Mouse (Mus musculus): ENCODE results near the gene Kctd2.

Gene Kctd2

GRCm38 (mm10) chr11:115400630-115401391, 19.1 kb upstream of the Kctd2 start:
- DNase-seq (ENCODE audit: low spot score in 2 of 2), result no peak

GRCm38 (mm10) chr11:115403338-115404124, 16.4 kb upstream of the Kctd2 start, which contains the start of gene Mrpl58:
Mrpl58 (plus strand) TSS chr11:115403752.
- DNase-seq (ENCODE audit: low spot score in 2 of 2), result peak; percentile 86 to 87

GRCm38 (mm10) chr11:115405723-115406122, 14.2 kb upstream of the Kctd2 start:
- no peak for DNase-seq (ENCODE audit: low spot score in 2 of 2)

GRCm38 (mm10) chr11:115406858-115407401, 13.0 kb upstream of the Kctd2 start:
- DNase-seq (ENCODE audit: low spot score in 2 of 2), result no peak

- DNase-seq (ENCODE audit: low spot score in 2 of 2), result no peak
These were observed 11.5 kb upstream of the Kctd2 start for GRCm38 (mm10) chr11:115408266-115408920.

- no peak for DNase-seq (ENCODE audit: low spot score in 2 of 2)
These were observed 10.4 kb upstream of the Kctd2 start for GRCm38 (mm10) chr11:115409556-115409955.

- peak; percentile 67 to 71 for DNase-seq (ENCODE audit: low spot score in 2 of 2)
These were observed 635 bp downstream of the Kctd2 start for GRCm38 (mm10) chr11:115420336-115421190.

GRCm38 (mm10) chr11:115421328-115421727, 1.4 kb downstream of the Kctd2 start:
- DNase-seq (ENCODE audit: low spot score in 2 of 2), result no peak

- no peak for DNase-seq (ENCODE audit: low spot score in 2 of 2)
These were observed 2.0 kb downstream of the Kctd2 start for GRCm38 (mm10) chr11:115421972-115422371.

- DNase-seq (ENCODE audit: low spot score in 2 of 2), result no peak
These were observed 3.2 kb downstream of the Kctd2 start for GRCm38 (mm10) chr11:115423091-115423490.

GRCm38 (mm10) chr11:115424666-115425065, 4.7 kb downstream of the Kctd2 start:
- no peak for DNase-seq (ENCODE audit: low spot score in 2 of 2)

- no peak for DNase-seq (ENCODE audit: low spot score in 2 of 2)
These were observed 5.7 kb downstream of the Kctd2 start for GRCm38 (mm10) chr11:115425671-115426070.

- DNase-seq (ENCODE audit: low spot score in 2 of 2), result peak in 1 of 2 experiments; percentile 70
These were observed 7.8 kb downstream of the Kctd2 start for GRCm38 (mm10) chr11:115427482-115428331.

- no peak for DNase-seq (ENCODE audit: low spot score in 2 of 2)
These were observed 9.4 kb downstream of the Kctd2 start for GRCm38 (mm10) chr11:115429307-115429706.

GRCm38 (mm10) chr11:115430561-115430960, 10.6 kb downstream of the Kctd2 start:
- DNase-seq (ENCODE audit: low spot score in 2 of 2), result no peak

GRCm38 (mm10) chr11:115432814-115433213, 12.9 kb downstream of the Kctd2 start:
- no peak for DNase-seq (ENCODE audit: low spot score in 2 of 2)

- no peak for DNase-seq (ENCODE audit: low spot score in 2 of 2)
These were observed 13.4 kb downstream of the Kctd2 start for GRCm38 (mm10) chr11:115433342-115433741.

- no peak for DNase-seq (ENCODE audit: low spot score in 2 of 2)
These were observed 15.8 kb downstream of the Kctd2 start for GRCm38 (mm10) chr11:115435596-115436337.

- no peak for DNase-seq (ENCODE audit: low spot score in 2 of 2)
These were observed 17.7 kb downstream of the Kctd2 start for GRCm38 (mm10) chr11:115437571-115438122.
